Mouse (Mus musculus): ENCODE results near the gene Pxdn.

Gene Pxdn

DNA sequence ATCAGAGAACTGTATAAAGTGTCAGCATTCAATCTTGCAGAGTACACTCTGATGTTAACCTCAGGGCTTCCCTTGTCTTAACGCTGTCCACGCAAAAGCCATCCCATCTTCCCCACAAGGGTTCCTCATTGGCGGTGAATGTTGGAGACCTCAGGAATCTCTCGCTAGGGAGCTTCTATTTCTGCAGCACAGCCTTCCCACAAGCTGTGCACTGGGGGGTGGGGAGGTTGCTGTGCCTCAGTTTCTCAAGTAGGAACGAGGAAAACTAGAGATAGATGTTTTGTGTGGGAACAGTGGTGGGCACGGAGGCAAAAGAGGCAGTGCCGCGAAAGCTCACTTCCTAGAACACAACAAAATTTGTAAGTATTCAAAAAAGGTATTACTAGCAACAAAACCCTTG lies at the start of gene Pxdn:
Pxdn (plus strand) TSS at position 301 of the 400 bp plus-strand sequence.
- DNase-seq (ENCODE audit: low spot score): no peak

DNA sequence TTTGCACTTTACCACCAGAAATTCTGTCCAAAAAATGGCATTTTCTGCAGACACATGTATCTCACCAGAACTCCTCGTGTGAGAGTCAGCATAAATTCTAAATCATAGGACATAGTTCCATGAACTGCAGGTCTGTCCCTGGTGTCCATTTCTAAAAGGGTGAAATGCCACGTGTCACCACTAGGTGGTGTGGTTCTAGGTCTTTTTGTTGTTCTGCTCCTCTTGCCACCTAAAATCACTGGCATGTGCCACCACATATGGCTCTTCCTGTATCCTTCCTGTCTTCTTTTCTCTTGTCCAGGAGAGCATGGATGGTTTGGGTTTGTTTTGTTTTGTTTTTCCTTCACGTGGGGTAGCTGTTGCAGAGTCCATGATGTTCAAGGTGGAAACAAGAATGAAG lies 42.7 kb upstream of the Pxdn start:
- DNase-seq (ENCODE audit: low spot score): no peak

DNA sequence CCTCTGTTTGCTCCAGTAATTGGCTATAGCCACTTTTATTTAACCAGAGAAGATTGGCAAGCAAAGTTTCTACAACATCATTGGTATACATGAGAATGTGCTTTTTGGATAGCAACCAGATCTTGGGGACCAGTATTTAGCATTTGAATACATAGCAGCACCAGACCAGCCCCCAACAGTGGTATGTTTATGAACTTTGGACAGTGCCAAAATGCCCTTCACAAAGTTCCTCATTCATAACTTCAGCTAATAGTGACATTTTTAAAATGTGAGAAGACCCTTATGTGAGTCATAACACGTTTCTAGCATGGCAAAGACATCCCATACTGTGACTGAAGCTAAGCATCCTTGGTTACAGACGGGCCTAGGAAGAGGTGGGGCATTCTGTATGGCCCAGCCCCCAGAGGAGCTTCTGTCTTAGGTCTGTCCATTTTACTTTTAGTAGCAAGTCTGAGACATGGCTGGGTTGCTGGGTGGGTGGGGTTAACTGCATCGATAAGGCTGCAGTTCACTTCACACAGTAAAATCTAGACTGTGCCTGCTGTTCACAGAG lies 39.8 kb upstream of the Pxdn start:
- no peak for DNase-seq (ENCODE audit: low spot score)

DNA sequence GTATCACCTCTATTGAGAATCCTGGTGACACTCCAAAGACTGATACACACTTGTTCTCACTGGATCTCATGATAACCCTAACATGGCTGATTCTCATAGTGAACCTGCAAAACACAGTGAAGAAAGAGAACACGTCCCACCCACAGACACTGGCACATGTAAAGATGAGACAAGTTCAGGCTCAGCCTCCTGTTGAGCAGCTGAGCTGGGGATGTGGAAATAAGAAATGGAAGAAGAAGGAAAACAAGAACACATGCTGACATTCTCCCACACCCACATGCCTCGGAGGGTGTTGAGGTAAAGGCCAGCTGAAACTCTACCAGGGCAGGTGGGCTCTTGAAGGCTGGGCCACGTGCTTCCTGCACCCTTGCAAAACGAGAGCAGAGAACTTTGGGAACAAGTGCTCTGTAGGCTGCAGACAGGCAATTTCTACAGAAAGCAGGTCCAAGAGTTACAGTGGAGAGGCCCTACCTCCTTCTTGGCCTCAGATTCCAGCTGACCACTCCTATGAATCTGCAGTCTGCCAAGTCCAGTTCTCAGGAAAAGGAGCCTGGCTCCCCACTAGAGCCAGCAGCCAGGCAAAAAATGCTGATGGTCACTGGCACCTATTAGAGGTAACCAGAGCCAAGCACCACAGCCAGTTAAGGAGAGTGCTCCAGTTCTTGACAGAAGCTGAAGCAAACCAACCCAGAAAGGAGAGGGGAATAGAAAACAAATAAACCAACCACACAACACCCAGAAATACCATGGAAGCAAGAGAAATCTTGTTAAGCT lies 33.1 kb upstream of the Pxdn start:
- DNase-seq (ENCODE audit: low spot score): no peak

DNA sequence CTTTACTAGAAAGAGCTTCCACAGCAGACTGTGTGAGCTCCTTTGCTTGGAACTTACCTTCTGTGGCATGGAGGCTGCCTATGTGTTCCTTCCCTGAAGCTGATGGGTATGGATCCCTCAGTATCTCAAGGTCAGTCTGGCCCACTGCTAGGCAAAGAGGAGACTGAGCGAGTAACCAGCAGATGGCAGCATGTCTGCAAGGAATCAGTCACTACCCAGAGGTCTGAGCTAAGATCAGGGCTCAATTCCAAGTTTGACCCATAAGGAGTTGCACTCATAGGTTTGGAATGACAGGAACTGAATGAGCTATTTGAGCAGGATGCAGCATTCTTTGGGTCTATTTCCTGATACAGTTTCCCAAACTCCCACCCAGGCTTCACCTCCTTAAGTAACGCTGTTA lies 30.4 kb upstream of the Pxdn start:
- peak; percentile 32 for DNase-seq (ENCODE audit: low spot score)

DNA sequence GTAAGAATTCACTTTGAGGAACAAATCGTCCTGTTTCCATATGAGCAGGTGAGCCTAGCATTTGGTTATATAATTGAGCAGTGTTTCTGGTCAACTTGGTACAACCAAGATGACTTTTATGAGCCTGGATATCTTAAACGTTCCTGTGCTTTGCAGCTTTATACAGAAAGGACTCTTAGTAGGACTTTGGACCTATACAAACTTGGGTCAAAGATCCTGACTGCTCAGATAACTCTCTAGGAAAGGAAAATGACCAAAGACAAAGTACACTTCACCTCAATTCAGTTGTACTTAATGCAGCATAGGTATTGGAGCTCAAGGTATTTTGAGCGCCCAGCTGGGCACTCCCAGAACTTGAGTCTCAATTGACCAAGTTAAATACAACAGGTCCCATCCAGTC lies 21.3 kb upstream of the Pxdn start:
- no peak for DNase-seq (ENCODE audit: low spot score)

DNA sequence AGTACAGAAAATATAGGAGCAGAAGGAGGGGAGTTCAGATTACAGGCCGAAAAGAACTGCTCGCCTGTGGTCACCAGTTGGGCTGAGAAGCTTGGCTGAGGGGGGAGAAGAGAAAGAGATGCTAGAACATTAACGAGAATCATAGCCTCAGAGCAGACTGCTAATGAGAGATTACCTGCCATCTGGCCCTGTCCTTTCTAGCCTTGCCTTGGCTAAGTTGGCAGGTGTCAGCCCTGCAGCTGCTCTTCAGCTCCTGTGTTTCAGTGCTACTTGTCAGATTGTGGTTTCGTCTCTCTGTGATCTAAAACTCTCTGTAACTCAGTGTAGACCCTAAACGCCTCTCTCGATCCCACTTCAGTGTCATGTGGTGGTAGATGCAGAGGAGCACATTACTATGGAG lies 20.6 kb upstream of the Pxdn start:
- no peak for DNase-seq (ENCODE audit: low spot score)

DNA sequence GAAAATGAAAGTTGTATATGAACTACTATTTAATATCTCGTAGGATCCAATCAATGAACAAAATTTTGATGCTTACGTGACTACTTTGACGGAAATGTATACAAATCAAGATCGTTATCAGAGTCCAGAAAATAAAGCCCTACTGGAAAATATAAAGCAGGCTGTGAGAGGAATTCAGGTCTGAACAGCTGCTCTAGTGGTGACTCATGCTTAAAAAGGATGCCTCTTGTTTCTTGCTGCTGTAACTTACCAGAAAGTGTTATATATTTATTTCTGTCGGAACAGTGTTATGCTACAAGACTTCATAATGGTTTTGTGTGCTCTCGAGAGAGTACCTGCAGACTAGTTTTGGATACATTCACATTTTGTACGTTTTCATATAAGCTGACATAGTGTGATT lies 17.1 kb upstream of the Pxdn start:
- no peak for DNase-seq (ENCODE audit: low spot score)

DNA sequence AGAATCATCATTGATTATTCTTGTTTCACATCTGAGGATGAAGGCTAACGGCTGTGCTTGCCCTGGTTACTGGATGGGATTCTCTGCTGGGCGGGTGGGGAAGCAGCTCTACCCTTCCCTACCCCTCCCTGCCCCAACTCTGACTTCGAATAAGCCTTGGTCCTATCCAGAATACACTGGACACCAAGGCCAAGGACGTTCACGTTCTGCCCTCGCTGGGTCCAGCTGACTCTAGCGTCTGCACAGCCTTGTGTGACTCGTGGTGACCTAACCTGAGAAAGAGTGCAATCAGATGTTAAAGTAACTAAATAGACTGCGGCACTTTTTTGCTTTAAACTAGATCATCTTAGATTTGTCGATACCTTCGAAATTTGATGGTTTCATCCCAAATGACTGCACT lies 15.9 kb upstream of the Pxdn start:
- no peak for DNase-seq (ENCODE audit: low spot score)

DNA sequence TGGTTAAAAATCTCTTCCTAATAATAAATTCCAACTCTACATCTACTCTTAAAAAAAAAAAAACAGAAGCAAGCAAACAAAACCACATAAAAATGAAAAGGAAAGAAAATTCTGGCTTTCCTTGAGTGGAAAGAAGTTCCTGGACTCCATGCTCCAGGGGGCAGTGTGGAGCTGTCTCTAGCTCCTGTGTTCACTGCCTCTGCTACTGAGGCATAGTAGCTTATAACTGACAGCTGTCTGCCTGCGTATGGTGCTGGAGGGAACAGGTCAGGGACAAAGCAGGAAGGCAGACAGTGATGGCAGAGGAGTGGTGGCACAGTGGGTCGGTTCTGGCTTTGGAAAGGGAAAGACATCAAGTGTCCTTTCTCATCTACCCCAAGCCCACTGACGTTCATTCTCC lies 10.5 kb upstream of the Pxdn start:
- no peak for DNase-seq (ENCODE audit: low spot score)

DNA sequence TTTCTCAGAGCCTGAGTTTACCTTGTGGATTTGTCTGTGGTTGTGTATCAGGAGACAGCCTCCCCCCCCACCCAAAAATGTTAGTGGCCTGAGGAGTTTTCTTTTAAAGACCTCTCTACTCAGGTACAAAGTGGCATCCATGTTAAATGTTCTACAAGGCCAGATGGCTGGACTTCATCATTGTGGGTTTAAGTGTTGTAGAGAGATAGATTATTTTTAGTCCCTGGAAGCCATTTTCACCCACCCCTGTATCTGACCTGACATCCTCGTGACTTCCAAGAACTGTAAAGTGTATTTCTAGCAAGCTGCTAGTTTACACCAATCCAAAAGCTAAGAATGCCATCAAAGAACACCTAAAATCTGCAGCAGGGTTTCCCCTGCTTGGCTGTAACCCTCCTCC lies 6.8 kb upstream of the Pxdn start:
- DNase-seq (ENCODE audit: low spot score): no peak

DNA sequence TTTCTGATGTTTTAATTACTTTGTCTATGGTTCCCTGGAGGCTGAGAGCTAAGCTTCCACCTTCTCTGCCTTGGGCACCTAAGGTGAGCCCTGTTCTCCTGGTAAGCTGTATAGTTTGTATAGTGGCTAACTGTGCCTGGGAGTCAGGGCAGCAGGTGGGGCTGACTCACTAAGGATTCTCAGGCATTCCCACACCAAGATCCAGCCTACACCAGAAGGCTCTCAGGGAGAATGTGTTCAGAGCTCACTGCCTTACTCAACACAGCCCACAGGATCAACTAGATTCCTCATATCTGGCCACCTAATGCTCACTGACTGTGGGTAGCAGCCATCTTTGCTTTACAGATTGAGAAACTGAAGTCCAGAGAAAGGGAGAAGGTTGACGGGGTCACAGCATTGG lies 4.5 kb upstream of the Pxdn start:
- DNase-seq (ENCODE audit: low spot score): no peak

DNA sequence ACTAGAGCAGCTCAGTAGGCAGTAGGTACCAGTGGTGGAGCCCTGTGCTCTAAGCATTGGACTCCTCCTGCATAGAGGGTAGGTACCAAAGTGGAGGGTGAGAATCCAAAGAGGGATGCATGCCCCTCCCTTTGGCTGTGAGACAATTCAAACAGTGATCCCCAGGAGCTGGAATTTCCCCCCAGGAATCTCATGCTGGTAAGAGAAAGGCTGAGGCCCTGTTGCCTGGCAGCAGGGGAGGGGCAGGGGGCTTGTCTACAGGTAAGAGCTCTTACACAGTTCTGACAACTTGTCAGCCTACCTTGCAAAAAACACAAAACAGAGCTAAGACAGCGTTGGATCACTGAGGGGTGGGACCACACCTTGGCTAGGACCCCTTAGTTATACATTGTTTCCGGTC lies 3.9 kb upstream of the Pxdn start:
- DNase-seq (ENCODE audit: low spot score): no peak

DNA sequence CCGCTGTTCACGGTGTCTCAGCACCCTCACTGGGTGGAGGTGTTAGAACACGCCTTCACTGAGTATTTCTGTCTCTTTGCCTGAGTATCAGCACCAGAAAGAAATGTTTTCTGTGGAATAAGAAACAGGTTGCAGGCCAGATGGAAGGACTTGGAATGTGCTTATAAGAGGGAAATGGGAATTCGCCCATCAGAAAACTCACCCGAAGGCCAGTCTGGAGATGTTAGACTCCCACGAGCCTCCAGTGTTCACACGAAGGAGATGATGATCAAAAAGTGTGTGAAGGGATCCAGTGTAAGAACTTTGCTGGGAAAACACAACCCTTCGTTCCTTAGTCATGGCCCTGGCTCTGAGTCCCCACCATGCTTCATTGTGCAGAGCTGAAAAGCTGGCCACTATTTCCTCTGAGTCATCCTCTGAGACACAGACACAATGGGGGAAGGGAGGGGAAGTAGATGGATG lies 3.3 kb upstream of the Pxdn start:
- DNase-seq (ENCODE audit: low spot score): no peak

DNA sequence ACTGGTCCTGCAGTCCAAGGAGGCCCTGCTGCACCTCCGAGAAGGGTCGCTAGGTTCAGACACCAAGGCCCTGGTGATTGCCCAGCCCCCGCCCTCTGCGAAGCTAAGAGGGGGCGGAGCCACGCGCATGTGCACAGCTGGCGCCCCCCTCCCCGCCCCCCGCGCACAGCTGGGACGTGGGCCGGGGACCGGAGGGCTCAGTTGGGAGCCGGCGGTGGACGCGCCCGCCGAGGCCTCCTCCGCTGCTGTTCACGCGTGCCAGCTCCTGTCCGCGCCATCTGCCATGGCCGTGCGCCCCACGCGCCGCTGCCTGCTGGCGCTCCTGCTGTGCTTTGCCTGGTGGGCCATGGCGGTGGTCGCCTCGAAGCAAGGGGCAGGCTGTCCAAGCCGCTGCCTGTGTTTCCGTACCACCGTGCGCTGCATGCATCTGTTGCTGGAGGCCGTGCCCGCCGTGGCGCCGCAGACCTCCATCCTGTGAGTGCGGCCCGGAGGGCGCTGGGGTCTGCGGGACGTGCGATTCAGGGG lies 505 bp downstream of the Pxdn start:
- peak; percentile 47 for DNase-seq (ENCODE audit: low spot score)

DNA sequence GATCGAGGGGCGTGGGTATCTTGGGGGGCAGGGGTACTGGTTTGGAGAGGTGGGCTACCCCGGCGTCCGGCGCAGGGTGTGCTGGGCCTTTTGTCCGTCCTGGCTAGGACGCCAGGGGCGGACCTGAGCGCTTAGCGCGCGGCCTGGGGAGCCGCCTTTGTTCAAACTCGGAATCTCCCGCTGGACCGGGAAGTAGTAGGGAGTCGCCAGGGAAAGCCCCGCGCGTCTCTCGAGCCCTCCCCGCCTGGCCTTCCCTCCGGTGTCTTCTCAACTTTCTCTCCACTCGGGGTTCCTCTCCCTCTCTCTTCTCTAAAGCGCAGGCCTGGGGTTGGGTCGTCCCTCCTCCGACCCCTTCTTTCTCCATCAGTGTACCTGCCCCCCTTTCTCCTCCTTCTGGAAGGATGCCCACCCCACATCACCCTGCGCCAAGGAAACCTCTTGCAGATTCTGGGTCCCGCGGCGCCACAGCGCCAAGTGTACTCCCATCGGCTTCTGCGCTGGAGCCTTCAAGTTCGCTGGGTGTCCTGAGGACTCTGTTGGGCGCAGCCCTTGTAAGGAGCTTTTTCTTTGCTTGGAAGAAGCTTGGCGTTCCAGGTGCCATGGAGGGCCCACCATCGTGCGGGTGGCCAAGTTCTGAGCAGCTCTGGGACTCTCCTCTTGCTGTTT lies 1.1 kb downstream of the Pxdn start:
- peak; percentile 38 for DNase-seq (ENCODE audit: low spot score)

DNA sequence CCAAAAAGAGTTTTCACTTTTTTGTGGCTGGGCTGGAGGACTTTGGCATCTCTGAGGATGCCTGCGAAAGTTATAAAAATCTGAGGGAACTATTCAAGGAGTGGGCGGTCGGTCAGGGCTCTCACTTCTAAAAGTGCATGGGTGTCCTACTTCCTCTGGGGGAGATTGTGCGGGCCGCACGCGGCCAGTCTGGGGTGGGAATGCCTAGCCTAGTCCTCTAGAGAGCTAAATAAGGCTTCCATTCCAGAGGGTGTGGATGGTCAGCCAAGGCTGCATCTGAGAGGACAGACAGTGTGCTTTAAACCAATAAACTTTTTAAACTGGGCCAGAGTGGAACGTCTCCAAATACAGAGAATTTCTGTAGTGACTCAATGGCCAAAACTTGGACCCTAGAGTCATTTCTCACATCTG lies 1.9 kb downstream of the Pxdn start:
- no peak for DNase-seq (ENCODE audit: low spot score)

DNA sequence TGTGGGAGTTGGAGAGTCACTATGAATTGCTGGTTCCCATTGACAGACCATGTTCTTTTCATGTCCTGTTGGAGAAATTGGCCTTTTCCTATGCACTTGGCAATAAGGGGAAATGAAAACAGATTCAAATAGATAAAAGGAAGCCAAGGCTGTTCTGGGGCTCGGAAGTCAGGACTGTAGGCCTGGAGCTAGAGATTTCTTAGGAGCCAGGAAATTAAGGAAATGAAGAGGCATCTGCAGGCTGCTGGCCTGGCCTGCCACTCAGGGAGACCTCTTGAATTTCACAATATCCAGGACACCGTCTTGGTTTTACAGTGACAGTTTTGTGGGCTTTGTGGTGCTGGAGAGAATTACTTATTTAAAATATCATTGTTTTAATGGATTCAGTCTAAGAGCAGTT lies 5.0 kb downstream of the Pxdn start:
- no peak for DNase-seq (ENCODE audit: low spot score)

DNA sequence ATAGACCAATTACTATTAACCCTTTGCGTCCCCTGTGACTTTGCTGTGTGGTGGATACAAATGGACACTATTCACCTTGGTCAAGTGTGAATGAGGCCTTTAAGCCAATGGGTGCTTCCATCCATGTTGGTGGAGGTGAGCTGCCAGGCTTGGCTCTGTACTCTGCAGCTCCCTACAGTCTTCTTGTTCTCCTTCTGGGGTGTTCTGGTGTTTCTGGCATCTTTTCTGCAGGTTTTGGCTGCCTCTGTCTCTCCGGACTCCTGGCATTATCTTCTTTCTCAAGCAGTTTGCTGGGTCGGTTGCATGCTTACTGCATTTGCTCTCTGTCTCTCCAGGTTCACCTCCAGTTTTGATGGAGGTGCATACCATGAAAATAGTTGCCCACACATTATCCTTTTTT lies 7.2 kb downstream of the Pxdn start:
- DNase-seq (ENCODE audit: low spot score): no peak

DNA sequence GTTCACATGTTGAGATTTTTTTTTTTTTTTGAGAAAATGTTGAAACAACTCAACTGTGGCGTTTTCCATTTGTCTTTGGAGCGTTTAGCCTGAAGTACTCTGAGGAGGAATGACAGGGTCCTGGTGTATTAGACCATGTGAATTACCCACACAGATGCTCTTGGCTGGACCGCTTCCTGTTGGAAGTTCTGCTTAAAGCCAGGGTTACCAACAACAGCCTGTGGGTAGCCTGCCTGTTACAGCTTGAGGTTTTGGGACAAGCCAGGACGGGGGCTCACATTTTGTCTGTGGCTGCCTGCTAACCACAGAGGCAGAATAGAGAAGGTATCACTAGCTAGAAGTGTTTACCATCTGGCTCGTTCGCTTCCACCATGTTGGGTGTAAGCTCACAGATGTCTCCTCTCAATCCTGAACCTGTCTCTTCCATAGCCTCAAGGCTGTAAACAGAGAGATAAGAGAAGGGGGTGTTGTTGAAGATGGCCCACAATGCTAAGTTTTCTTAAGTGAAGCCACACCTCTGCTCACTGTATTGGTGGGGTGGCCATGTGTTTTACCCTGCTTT lies 7.9 kb downstream of the Pxdn start:
- no peak for DNase-seq (ENCODE audit: low spot score)

DNA sequence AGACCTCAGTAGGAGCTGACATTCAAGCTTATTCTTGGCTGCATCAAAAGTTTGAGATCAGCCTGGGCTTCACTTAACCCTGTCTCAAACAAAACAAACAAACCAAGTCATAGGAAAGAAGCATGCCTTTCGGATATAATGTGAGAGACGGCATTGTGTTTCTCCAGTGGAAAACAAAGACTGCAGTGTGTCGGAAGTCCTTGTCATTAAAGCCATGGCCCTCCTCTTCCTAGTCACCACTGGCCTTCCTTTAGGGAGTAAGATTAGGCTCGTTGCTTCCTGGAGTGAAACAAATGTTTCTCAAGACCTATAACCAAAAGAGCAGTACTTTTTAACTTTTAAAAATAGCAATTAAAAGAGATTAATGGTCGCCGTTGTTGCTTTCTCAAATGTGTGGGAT lies 13.6 kb downstream of the Pxdn start:
- no peak for DNase-seq (ENCODE audit: low spot score)

DNA sequence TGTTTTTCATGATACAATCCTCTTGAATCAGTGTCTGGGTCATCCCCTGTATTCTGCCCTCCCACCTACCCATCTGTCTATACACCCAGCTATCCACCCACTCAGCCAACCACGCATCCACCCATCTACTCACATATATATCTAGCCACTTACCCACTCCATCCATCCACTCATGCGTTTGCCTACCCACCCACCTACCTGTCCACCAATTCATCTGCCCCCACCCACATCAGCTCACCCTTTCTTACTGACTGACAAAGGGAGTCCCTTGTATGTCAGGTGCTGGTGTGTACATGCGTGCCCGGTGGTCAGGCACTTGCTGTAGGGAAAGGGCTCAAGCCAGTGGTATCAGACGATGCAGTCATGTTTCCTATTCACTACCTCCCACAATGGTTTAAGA lies 14.1 kb downstream of the Pxdn start:
- no peak for DNase-seq (ENCODE audit: low spot score)

DNA sequence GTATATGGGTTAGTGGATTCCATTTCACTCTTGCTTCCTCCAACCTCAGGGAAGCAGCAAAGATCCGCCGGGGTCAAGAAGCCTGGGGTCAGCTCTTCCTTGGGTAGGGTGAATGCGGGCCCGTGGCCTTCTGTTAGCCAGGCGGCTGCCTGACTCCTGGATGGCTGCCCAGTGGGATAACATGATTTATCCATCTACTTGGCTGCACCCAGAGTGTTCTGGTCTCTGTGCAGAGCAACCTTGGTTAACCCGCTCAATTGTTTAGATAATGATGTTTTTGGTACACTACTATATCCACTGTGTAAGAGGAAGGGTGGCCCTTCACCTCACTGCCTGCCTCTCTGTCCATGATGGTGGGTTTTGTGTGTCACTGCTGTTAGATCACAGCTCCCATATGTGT lies 14.7 kb downstream of the Pxdn start:
- DNase-seq (ENCODE audit: low spot score): peak; percentile 47

Measured in testis, postnatal 14 days (tissue).